Mouse (Mus musculus): Measurements from ENCODE around the gene Gga1.
A peak's percentile ranks its signal among the peaks of the same experiment; 100 is the strongest.
"Not testable (repeated sequence)": the region's sequence is repeated elsewhere in the genome, so short reads cannot be mapped to it uniquely, and the experiment has no call there.

The Gga1 gene

GRCm38 (mm10) chr15:78875537-78875936 lies 1.5 kb upstream of the Gga1 start:
- DNase-seq (ENCODE audit: low spot score in 2 of 2), result no peak

- DNase-seq (ENCODE audit: low spot score in 2 of 2), result peak; percentile 85 to 91
Measured at GRCm38 (mm10) chr15:78876258-78876696, 713 bp upstream of the Gga1 start.

- no peak for DNase-seq (ENCODE audit: low spot score in 2 of 2)
Measured at GRCm38 (mm10) chr15:78877810-78878390, 910 bp downstream of the Gga1 start.

GRCm38 (mm10) chr15:78878792-78879516 lies 2.0 kb downstream of the Gga1 start:
- DNase-seq (ENCODE audit: low spot score in 2 of 2), result not testable (repeated sequence)

- DNase-seq (ENCODE audit: low spot score in 2 of 2), result no peak
Measured at GRCm38 (mm10) chr15:78880432-78880831, 3.4 kb downstream of the Gga1 start.

- DNase-seq (ENCODE audit: low spot score in 2 of 2), result no peak
Measured at GRCm38 (mm10) chr15:78881828-78882227, 4.8 kb downstream of the Gga1 start.

- no peak for DNase-seq (ENCODE audit: low spot score in 2 of 2)
Measured at GRCm38 (mm10) chr15:78889401-78889853, 12.4 kb downstream of the Gga1 start.

GRCm38 (mm10) chr15:78892440-78892839 lies 15.4 kb downstream of the Gga1 start:
- DNase-seq (ENCODE audit: low spot score in 2 of 2), result no peak

- DNase-seq (ENCODE audit: low spot score in 2 of 2), result no peak
Measured at GRCm38 (mm10) chr15:78894726-78895125, 17.7 kb downstream of the Gga1 start.

GRCm38 (mm10) chr15:78895741-78896140 lies 18.8 kb downstream of the Gga1 start:
- DNase-seq (ENCODE audit: low spot score in 2 of 2), result no peak

- DNase-seq (ENCODE audit: low spot score in 2 of 2), result no peak
Measured at GRCm38 (mm10) chr15:78896149-78896548, 19.2 kb downstream of the Gga1 start.

- no peak for DNase-seq (ENCODE audit: low spot score in 2 of 2)
Measured at GRCm38 (mm10) chr15:78897488-78897887, 20.5 kb downstream of the Gga1 start.

- DNase-seq (ENCODE audit: low spot score in 2 of 2), result no peak
Measured at GRCm38 (mm10) chr15:78898507-78899001, 21.6 kb downstream of the Gga1 start.

GRCm38 (mm10) chr15:78899409-78899739 lies 22.4 kb downstream of the Gga1 start, which contains the start of gene Gm49510:
Gene Gm49510, plus strand, starts transcription at chr15:78899667.
- DNase-seq (ENCODE audit: low spot score in 2 of 2), result no peak

- peak; percentile 72 to 81 for DNase-seq (ENCODE audit: low spot score in 2 of 2)
Measured at GRCm38 (mm10) chr15:78899740-78900584, 23.0 kb downstream of the Gga1 start, which contains the start of gene Sh3bp1. Gene Sh3bp1, plus strand, starts transcription at chr15:78899768.

GRCm38 (mm10) chr15:78900585-78901421 lies 23.8 kb downstream of the Gga1 start:
- no peak for DNase-seq (ENCODE audit: low spot score in 2 of 2)

- DNase-seq (ENCODE audit: low spot score in 2 of 2), result no peak
Measured at GRCm38 (mm10) chr15:78901422-78901789, 24.4 kb downstream of the Gga1 start.

- peak; percentile 71 to 85 for DNase-seq (ENCODE audit: low spot score in 2 of 2)
Measured at GRCm38 (mm10) chr15:78903243-78903642, 26.3 kb downstream of the Gga1 start.

- no peak for DNase-seq (ENCODE audit: low spot score in 2 of 2)
Measured at GRCm38 (mm10) chr15:78908399-78908798, 31.4 kb downstream of the Gga1 start.

- no peak for DNase-seq (ENCODE audit: low spot score in 2 of 2)
Measured at GRCm38 (mm10) chr15:78908982-78909381, 32.0 kb downstream of the Gga1 start.

- no peak for DNase-seq (ENCODE audit: low spot score in 2 of 2)
Measured at GRCm38 (mm10) chr15:78912040-78912439, 35.0 kb downstream of the Gga1 start.

Measured in urinary bladder, postnatal 4 days (tissue).